12 mouse cellular contexts compared by ENCODE assay signal in genomic region chr14:66493691-66494121, GRCm38 (mm10).
DNase-seq lines count a peak whose midpoint lies in the region; ATAC-seq and TF ChIP-seq lines count a peak whose summit lies in the region.
"Had no signal": no experiment of that assay in that cellular context is flagged by ENCODE, and none has a peak within 500 bp of the region (broad histone marks: within the 10 kb centered on the region; RNA-seq: fewer than 3 reads in every experiment).

No protein-coding gene starts in this region.

- 18% methylated on average over 4 of the region's 4 CpGs for WGBS in hindbrain, embryonic 11.5 days
- 10% methylated on average over 4 of the region's 4 CpGs for WGBS in midbrain, embryonic 15.5 days
- 51% methylated on average over 4 of the region's 4 CpGs for WGBS in cerebellum, adult 2 months

- no peak for TF ChIP-seq CTCF in layer of hippocampus, adult 2 months (conservative IDR thresholded peaks at IDR 0.05)
- TF ChIP-seq CTCF in gastrocnemius, adult 2 months (IDR thresholded peaks at IDR 0.05), result no peak
- no peak for TF ChIP-seq CTCF in cerebellum, adult 2 months (IDR thresholded peaks at IDR 0.05; ENCODE audit: borderline replicate concordance, insufficient read depth, low read depth, low read length)

- peaks cover 4% of the 10 kb centered on the region; the same call in 1 of the 2 replicates for H3K4me1 ChIP-seq in hindbrain, embryonic 11.5 days (replicated peaks; ENCODE audit: control insufficient read depth, insufficient read depth, low read length)
- H3K4me1 ChIP-seq in midbrain, embryonic 15.5 days, result peaks cover 33% of the 10 kb centered on the region
- no peaks in the 10 kb centered on the region for H3K4me1 ChIP-seq in cerebellum, adult 2 months (ENCODE audit: control insufficient read depth, insufficient read depth, low read length)

- no peak overlapping the region for H3K4me3 ChIP-seq in layer of hippocampus, adult 2 months
- no peak overlapping the region for H3K4me3 ChIP-seq in hindbrain, embryonic 11.5 days (ENCODE audit: low read depth, low read length)
- H3K4me3 ChIP-seq in midbrain, embryonic 15.5 days, result no peak overlapping the region
- H3K4me3 ChIP-seq in gastrocnemius, adult 2 months, result no peak overlapping the region
- no peak overlapping the region for H3K4me3 ChIP-seq in cerebellum, adult 2 months (replicated peaks; ENCODE audit: insufficient read depth, low read depth, low read length)

- peak; percentile 8; the same call in 1 of the 2 replicates for ATAC-seq in hindbrain, embryonic 11.5 days (ENCODE audit: low FRiP score)
- ATAC-seq in midbrain, embryonic 15.5 days (replicated peaks), result peak; percentile 38; the same call in 1 of the 2 replicates

- intact Hi-C loops in gastrocnemius, adult 2 months (cut with DNase I), result no loop called here

- no peak for TF ChIP-seq POLR2A in cerebellum, adult 2 months (IDR thresholded peaks at IDR 0.05; ENCODE audit: borderline replicate concordance, insufficient read depth, low read length)

- no peaks in the 10 kb centered on the region for H3K9me3 ChIP-seq in hindbrain, embryonic 11.5 days (ENCODE audit: control insufficient read depth, low read length)
- no peaks in the 10 kb centered on the region for H3K9me3 ChIP-seq in midbrain, embryonic 15.5 days

- peak overlapping the region; percentile 91 for H3K27ac ChIP-seq in layer of hippocampus, adult 2 months
- H3K27ac ChIP-seq in hindbrain, embryonic 11.5 days (ENCODE audit: low read depth, low read length), result peak overlapping the region; percentile 92
- H3K27ac ChIP-seq in midbrain, embryonic 15.5 days, result peak overlapping the region; percentile 95
- H3K27ac ChIP-seq in gastrocnemius, adult 2 months, result no peak overlapping the region
- no peak overlapping the region for H3K27ac ChIP-seq in cerebellum, adult 2 months (ENCODE audit: insufficient read depth, low read length)
- H3K27ac ChIP-seq: liver, embryonic 14.5 days; stomach, postnatal 0 days had no signal

- DNase-seq in layer of hippocampus, adult 2 months (ENCODE audit: low spot score in 2 of 2), result no peak
- no peak for DNase-seq in layer of hippocampus, adult 8-10 months (ENCODE audit: low spot score in 2 of 2)
- peak; percentile 57 for DNase-seq in hindbrain, embryonic 11.5 days (ENCODE audit: low spot score)
- no peak for DNase-seq in T-cell, adult 2 months (ENCODE audit: low spot score)
- DNase-seq in gastrocnemius, adult 2 months, result no peak
- DNase-seq in cerebellum, adult 2 months, result no peak
- no peak for DNase-seq in urinary bladder, adult 2 months (ENCODE audit: low spot score)
- DNase-seq: adrenal gland, adult 2 months; right cerebral cortex, postnatal 4 days had no signal

- no peaks in the 10 kb centered on the region for H3K36me3 ChIP-seq in hindbrain, embryonic 11.5 days (ENCODE audit: control insufficient read depth, insufficient read depth, low read length)
- H3K36me3 ChIP-seq in midbrain, embryonic 15.5 days (replicated peaks), result no peaks in the 10 kb centered on the region

- H3K27me3 ChIP-seq in hindbrain, embryonic 11.5 days (ENCODE audit: control insufficient read depth, insufficient read depth, low read length), result no peaks in the 10 kb centered on the region
- H3K27me3 ChIP-seq in midbrain, embryonic 15.5 days (replicated peaks), result no peaks in the 10 kb centered on the region
- no peaks in the 10 kb centered on the region for H3K27me3 ChIP-seq in cerebellum, adult 2 months (ENCODE audit: control insufficient read depth, insufficient read depth, low read length)

- peak overlapping the region; percentile 6; the same call in 1 of the 2 replicates for H3K4me2 ChIP-seq in hindbrain, embryonic 11.5 days (replicated peaks; ENCODE audit: low read depth, low read length)
- H3K4me2 ChIP-seq in midbrain, embryonic 15.5 days, result peak overlapping the region; percentile 36

- peak overlapping the region; percentile 46 for H3K9ac ChIP-seq in hindbrain, embryonic 11.5 days (ENCODE audit: low read depth, low read length)
- no peak overlapping the region for H3K9ac ChIP-seq in midbrain, embryonic 15.5 days
- H3K9ac ChIP-seq: liver, embryonic 14.5 days had no signal

Comparison
In these comparisons a context has a peak if more than half of its experiments do, and no peak if none do; other contexts are left out.
1. H3K27ac ChIP-seq: peak in layer of hippocampus, adult 2 months (single experiment), hindbrain, embryonic 11.5 days (single experiment) and midbrain, embryonic 15.5 days (single experiment); none in gastrocnemius, adult 2 months (single experiment) and cerebellum, adult 2 months (single experiment).